20 mouse cellular contexts compared by ENCODE assay signal in the genomic region with DNA sequence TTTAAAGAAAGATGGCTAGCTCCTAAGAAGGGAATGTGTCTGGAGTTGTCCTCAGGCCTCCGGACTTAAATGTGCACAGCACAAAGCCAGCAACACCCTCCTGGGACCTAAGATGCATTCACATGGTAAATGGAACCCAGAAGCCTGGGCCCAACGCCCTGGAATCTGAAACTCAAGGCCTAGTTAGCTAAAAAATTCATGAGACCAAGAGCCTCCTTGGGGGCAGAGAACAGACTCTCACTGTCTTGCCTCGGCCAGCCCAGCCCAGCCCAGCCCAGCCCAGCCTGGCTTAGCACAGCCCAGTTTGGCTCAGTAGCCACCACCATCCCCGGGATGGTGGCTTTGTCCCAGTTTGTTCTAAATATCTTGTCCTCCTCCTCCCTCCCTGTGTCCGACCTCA. TPM values are rescaled to one million over a fixed set of nuclear protein-coding genes. Genes with fewer than 3 reads are reported as not detected.
DNase-seq lines count a peak whose midpoint lies in the region; ATAC-seq and TF ChIP-seq lines count a peak whose summit lies in the region.
"Had no signal": no experiment of that assay in that cellular context is flagged by ENCODE, and none has a peak within 500 bp of the region (broad histone marks: within the 10 kb centered on the region; RNA-seq: fewer than 3 reads in every experiment).

No protein-coding gene starts in this region.

- H3K27me3 ChIP-seq in E14TG2a.4 (ENCODE audit: insufficient read depth, low read length) = peaks cover 18% of the 10 kb centered on the region
- no peaks in the 10 kb centered on the region for H3K27me3 ChIP-seq in hindbrain, postnatal 0 days (ENCODE audit: insufficient read depth, low read length)

- no peaks in the 10 kb centered on the region for H3K36me3 ChIP-seq in E14TG2a.4 (ENCODE audit: insufficient read depth, low read length)
- H3K36me3 ChIP-seq in hindbrain, postnatal 0 days (ENCODE audit: insufficient read depth, low read length) = no peaks in the 10 kb centered on the region
- H3K36me3 ChIP-seq: midbrain, embryonic 15.5 days; stomach, embryonic 15.5 days had no signal

- WGBS in hindbrain, postnatal 0 days = 56% methylated on average over 5 of the region's 5 CpGs

- DNase-seq in heart, postnatal 4 days = peak; percentile 21
- no peak for DNase-seq in heart, postnatal 36 days
- peak; percentile 84 for DNase-seq in NIH3T3 (ENCODE audit: low read depth)
- peak; percentile 32 for DNase-seq in gastrocnemius, postnatal 10 days
- DNase-seq in hindbrain, postnatal 0 days (ENCODE audit: low spot score) = no peak
- no peak for DNase-seq in right cerebral cortex, postnatal 4 days
- DNase-seq: adrenal gland, postnatal 10 days; cerebellum, postnatal 10 days; heart, adult 18-20 months; layer of hippocampus, adult 9-11 months; lung, adult 18-20 months had no signal

- TF ChIP-seq CTCF in E14TG2a.4 (conservative IDR thresholded peaks at IDR 0.05; ENCODE audit: low read length) = no peak
- TF ChIP-seq CTCF in hindbrain, postnatal 0 days (IDR thresholded peaks at IDR 0.05; ENCODE audit: low read depth) = no peak

- no peak for ATAC-seq in hindbrain, postnatal 0 days
- ATAC-seq: CD4-positive, CD25-positive, alpha-beta regulatory T cell, adult 4 months; forebrain, embryonic 13.5 days; inflammation-experienced regulatory T-cells, adult 6 months; midbrain, embryonic 15.5 days had no signal

- peak overlapping the region; percentile 20 for H3K4me3 ChIP-seq in E14TG2a.4 (replicated peaks; ENCODE audit: low read length)
- H3K4me3 ChIP-seq in hindbrain, postnatal 0 days (ENCODE audit: low read length) = no peak overlapping the region
- H3K4me3 ChIP-seq: forebrain, embryonic 13.5 days; midbrain, embryonic 15.5 days; stomach, embryonic 15.5 days had no signal

- intact Hi-C loops in heart, postnatal 36 days (cut with DNase I) = no loop called here

- H3K9ac ChIP-seq in hindbrain, postnatal 0 days (replicated peaks; ENCODE audit: low read length) = no peak overlapping the region
- H3K9ac ChIP-seq: forebrain, embryonic 13.5 days; midbrain, embryonic 15.5 days; stomach, embryonic 15.5 days had no signal

- H3K9me3 ChIP-seq in E14TG2a.4 (ENCODE audit: low read length) = no peaks in the 10 kb centered on the region
- no peaks in the 10 kb centered on the region for H3K9me3 ChIP-seq in hindbrain, postnatal 0 days (ENCODE audit: low read length)
- H3K9me3 ChIP-seq: forebrain, embryonic 13.5 days; midbrain, embryonic 15.5 days; stomach, embryonic 15.5 days had no signal

- H3K4me2 ChIP-seq in hindbrain, postnatal 0 days (ENCODE audit: low read depth, low read length) = no peak overlapping the region
- H3K4me2 ChIP-seq: forebrain, embryonic 13.5 days; midbrain, embryonic 15.5 days; stomach, embryonic 15.5 days had no signal

- H3K27ac ChIP-seq in hindbrain, postnatal 0 days = no peak overlapping the region
- H3K27ac ChIP-seq: forebrain, embryonic 13.5 days; kidney, postnatal 0 days; macrophage; midbrain, embryonic 15.5 days; stomach, embryonic 15.5 days had no signal

- H3K4me1 ChIP-seq in E14TG2a.4 (replicated peaks; ENCODE audit: low read depth, low read length) = peaks cover 70% of the 10 kb centered on the region
- no peaks in the 10 kb centered on the region for H3K4me1 ChIP-seq in hindbrain, postnatal 0 days (ENCODE audit: insufficient read depth, low read length)

RNA-seq across cellular contexts. Expression of a gene that starts 3.3 kb away (rescaled TPM):
- total RNA-seq in heart, postnatal 4 days (2021) = not detected
- total RNA-seq in heart, postnatal 36 days (2021) = not detected
- not detected for total RNA-seq in gastrocnemius, postnatal 10 days (2021)
- 2.5 and 7.0 TPM in 2 replicates for total RNA-seq in hindbrain, postnatal 0 days (2014; rRNA removed)
- polyA plus RNA-seq in hindbrain, postnatal 0 days (2015; fragmentation: Nextera tagmentation; extraction: Ambion mirVana) = 3.8 and 3.9 TPM in 2 replicates
- total RNA-seq: heart, adult 18-20 months; hematopoietic stem cell, adult 5-6 weeks had no signal
- polyA plus RNA-seq: macrophage had no signal

RNA-seq across cellular contexts. Expression of a gene that starts 5.1 kb away (rescaled TPM):
- total RNA-seq in heart, postnatal 4 days (2021) = 10 to 100 TPM; 63.4 to 65.0 TPM
- 100 to 1,000 TPM; 118 to 124 TPM for total RNA-seq in heart, postnatal 36 days (2021)
- total RNA-seq in gastrocnemius, postnatal 10 days (2021) = 100 to 1,000 TPM; 131 to 140 TPM
- total RNA-seq in hindbrain, postnatal 0 days (2014; rRNA removed) = 58.5 and 68.0 TPM in 2 replicates
- polyA plus RNA-seq in hindbrain, postnatal 0 days (2015; fragmentation: Nextera tagmentation; extraction: Ambion mirVana) = 52.6 and 58.8 TPM in 2 replicates

RNA-seq across cellular contexts. Expression of a gene that starts 24.2 kb away (rescaled TPM):
- 10 to 100 TPM; 49.5 to 54.6 TPM for total RNA-seq in heart, postnatal 4 days (2021)
- total RNA-seq in heart, postnatal 36 days (2021) = 10 to 100 TPM; 15.9 to 18.4 TPM
- 10 to 100 TPM; 14.2 to 16.1 TPM for total RNA-seq in gastrocnemius, postnatal 10 days (2021)
- 115 and 123 TPM in 2 replicates for total RNA-seq in hindbrain, postnatal 0 days (2014; rRNA removed)
- polyA plus RNA-seq in hindbrain, postnatal 0 days (2015; fragmentation: Nextera tagmentation; extraction: Ambion mirVana) = 134 and 142 TPM in 2 replicates

RNA-seq across cellular contexts. Expression of a gene that starts 27.7 kb away (rescaled TPM):
- total RNA-seq in heart, postnatal 4 days (2021) = 10 to 100 TPM; 18.5 to 21.0 TPM
- total RNA-seq in heart, postnatal 36 days (2021) = 10 to 100 TPM; 16.5 to 18.0 TPM
- total RNA-seq in gastrocnemius, postnatal 10 days (2021) = 10 to 100 TPM; 10.8 to 14.5 TPM
- total RNA-seq in hindbrain, postnatal 0 days (2014; rRNA removed) = 14.8 and 15.3 TPM in 2 replicates
- 10.9 and 11.8 TPM in 2 replicates for polyA plus RNA-seq in hindbrain, postnatal 0 days (2015; fragmentation: Nextera tagmentation; extraction: Ambion mirVana)

RNA-seq across cellular contexts. Expression of a gene that starts 50.3 kb away (rescaled TPM):
- 10 to 100 TPM; 53.1 to 59.1 TPM for total RNA-seq in heart, postnatal 4 days (2021)
- 10 to 100 TPM; 78.0 to 99.6 TPM for total RNA-seq in heart, postnatal 36 days (2021)
- total RNA-seq in gastrocnemius, postnatal 10 days (2021) = 10 to 100 TPM; 28.4 to 31.9 TPM
- 24.8 and 38.6 TPM in 2 replicates for total RNA-seq in hindbrain, postnatal 0 days (2014; rRNA removed)
- polyA plus RNA-seq in hindbrain, postnatal 0 days (2015; fragmentation: Nextera tagmentation; extraction: Ambion mirVana) = 32.1 and 35.5 TPM in 2 replicates

Comparison
In these comparisons a context has a peak if more than half of its experiments do, and no peak if none do; other contexts are left out.
1. DNase-seq: peak in heart, postnatal 4 days (single experiment), NIH3T3 (single experiment) and gastrocnemius, postnatal 10 days (single experiment); none in heart, postnatal 36 days (0 of 2), hindbrain, postnatal 0 days (single experiment) and right cerebral cortex, postnatal 4 days (single experiment).